Mouse (Mus musculus) G1E (cell line): ENCODE measurements around the gene Naif1.

Experiments
- CTCF ChIP-seq: IDR thresholded peaks from 2 replicates; pipeline ENCODE4 v1.5.1; 2012; ENCODE audit warnings: low read depth, low read length, inconsistent platforms, mixed read lengths
- GATA1 ChIP-seq: IDR thresholded peaks from 2 replicates; pipeline ENCODE4 v1.6.1; 2012; ENCODE audit warnings: borderline replicate concordance, low read length, inconsistent platforms, mixed read lengths

GRCm38 (mm10) chr2:32483179-32483875 is 33.1 kb downstream of the Naif1 start:
- no peak for TF ChIP-seq CTCF
- no peak for TF ChIP-seq GATA1
